Mouse (Mus musculus) intestine, embryonic 15.5 days (tissue): ENCODE data around the gene Aldh1a3. TPM values are rescaled to one million over a fixed set of nuclear protein-coding genes. Genes with fewer than 3 reads are reported as not detected.
A peak's percentile ranks its signal among the peaks of the same experiment; 100 is the strongest.

Experiments used
- ATAC-seq: fragments of 200-750 bp; cut with Nextera tagmentation; 2 replicates; pipeline ENCODE4 v1.8.0; 2017; ENCODE audit warnings: moderate TSS enrichment, moderate library complexity
- H3K27ac ChIP-seq: fragments of 300-500 bp; sonication (generic); 2 replicates; pipeline ENCODE4 v1.5.1; 2015; ENCODE audit warnings: mild to moderate bottlenecking, inconsistent platforms
- H3K27me3 ChIP-seq: fragments of 300-500 bp; sonication (generic); replicated peaks from 2 replicates; pipeline ENCODE4 v1.6.1; 2015; ENCODE audit warnings: inconsistent platforms
- H3K36me3 ChIP-seq: fragments of 300-500 bp; sonication (generic); 2 replicates; pipeline ENCODE4 v1.6.1; 2015; ENCODE audit warnings: inconsistent platforms
- H3K4me1 ChIP-seq: fragments of 300-500 bp; sonication (generic); replicated peaks from 2 replicates; pipeline ENCODE4 v1.6.1; 2015; ENCODE audit warnings: inconsistent platforms
- H3K4me2 ChIP-seq: fragments of 300-500 bp; sonication (generic); replicated peaks from 2 replicates; pipeline ENCODE4 v1.6.1; 2015; ENCODE audit warnings: mild to moderate bottlenecking, inconsistent platforms
- H3K4me3 ChIP-seq: fragments of 300-500 bp; sonication (generic); replicated peaks from 2 replicates; pipeline ENCODE4 v1.5.1; 2015; ENCODE audit warnings: inconsistent platforms
- H3K9ac ChIP-seq: fragments of 300-500 bp; sonication (generic); 2 replicates; pipeline ENCODE4 v1.6.1; 2015; ENCODE audit warnings: inconsistent platforms
- H3K9me3 ChIP-seq: fragments of 300-500 bp; sonication (generic); 2 replicates; pipeline ENCODE4 v1.6.1; 2016; ENCODE audit warnings: inconsistent platforms
- WGBS: fragments of 180-500 bp; shearing (Covaris S2); methylation state at CpG from one replicate; pipeline ENCODE4 v1.1.7; 2015; 5-methylcytosine and 5-hydroxymethylcytosine counted together
- polyA plus RNA-seq: library from polyadenylated mRNA; unstranded; fragments of >200 nt; fragmentation: Nextera tagmentation; extraction: Ambion mirVana; gene quantifications from 2 replicates; pipeline ENCODE4 v1.2.1, GENCODE M21; 2015

Gene Aldh1a3
- 16.9 and 17.6 TPM in 2 replicates for polyA plus RNA-seq

GRCm38 (mm10) chr7:66427437-66428161 lies at the start of gene Aldh1a3:
Gene Aldh1a3 (minus strand): TSS chr7:66427517.
- WGBS, result under 1% methylated on average over 56 of the region's 56 CpGs
- peak within 1 kb of the TSS; percentile 43; the same call in 1 of the 2 replicates for H3K9ac ChIP-seq
- ATAC-seq, result peak; percentile 86
- H3K27me3 ChIP-seq, result peaks cover 38% of the 10 kb centered on the region
- H3K27ac ChIP-seq, result no peak within 1 kb of the TSS
- H3K4me1 ChIP-seq, result peaks cover 11% of the 10 kb centered on the region
- H3K4me2 ChIP-seq, result peak within 1 kb of the TSS; percentile 97
- H3K4me3 ChIP-seq, result peak within 1 kb of the TSS; percentile 48
- no peaks in the 10 kb centered on the region for H3K9me3 ChIP-seq
- H3K36me3 ChIP-seq, result no peaks in the 10 kb centered on the region

DNA sequence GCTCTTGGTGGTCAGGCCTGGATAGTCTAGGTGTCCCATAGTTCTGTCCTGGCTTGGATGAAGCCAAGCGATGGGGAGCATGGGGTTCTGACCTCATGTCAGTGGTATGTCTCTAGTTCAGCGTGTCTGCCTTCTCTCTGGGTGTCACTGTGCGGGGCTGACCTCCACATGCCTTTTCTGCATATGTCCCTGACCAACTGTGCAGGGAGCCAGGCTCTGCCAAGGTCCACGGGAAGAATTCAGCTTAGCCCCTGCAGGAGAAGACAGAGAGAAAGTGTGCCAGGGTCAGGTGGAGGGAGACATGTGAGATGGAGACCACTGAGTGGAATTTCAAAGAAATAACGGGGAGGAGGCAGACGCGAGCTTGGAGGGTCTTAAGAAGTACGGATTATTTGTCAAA lies 49.0 kb upstream of the Aldh1a3 start:
- Histone ChIP-seq H3K4me2 (no peak overlapping the region), H3K9me3 (no peaks in the 10 kb centered on the region), H3K27ac (no peak overlapping the region), H3K27me3 (no peaks in the 10 kb centered on the region), H3K36me3 (no peaks in the 10 kb centered on the region), H3K4me3 (no peak overlapping the region), H3K9ac (no peak overlapping the region), H3K4me1 (no peaks in the 10 kb centered on the region)
- 62% methylated on average over 8 of the region's 8 CpGs for WGBS
- ATAC-seq, result no peak

DNA sequence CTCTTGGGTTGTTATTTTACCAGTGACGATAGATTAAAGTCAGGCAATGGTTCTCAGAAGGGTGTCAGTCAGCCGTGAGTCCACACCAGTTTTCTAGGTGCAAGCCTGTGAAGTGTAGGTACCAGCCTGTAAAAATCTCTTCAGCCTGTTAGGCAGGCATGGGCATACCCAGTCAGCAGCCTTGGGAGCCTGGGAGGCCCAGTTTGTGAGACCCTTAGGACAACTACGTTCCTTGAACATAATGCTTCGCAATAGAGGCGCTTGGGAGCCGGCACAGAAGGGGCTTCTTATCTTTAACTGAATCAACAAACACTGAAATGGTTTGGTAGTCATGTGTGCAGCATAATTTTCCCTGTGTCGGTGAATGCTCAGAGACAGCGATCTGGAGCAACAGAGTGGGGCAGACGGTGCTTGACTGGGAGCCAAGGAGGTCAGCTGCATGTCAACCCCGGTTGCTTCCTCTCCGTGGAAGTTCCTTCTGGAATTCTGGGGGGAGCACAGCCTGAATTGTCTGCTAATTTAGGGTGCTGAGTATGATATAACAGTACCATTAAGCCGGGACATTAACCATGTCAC lies 44.4 kb upstream of the Aldh1a3 start:
- H3K4me1 ChIP-seq, result no peaks in the 10 kb centered on the region
- no peak overlapping the region for H3K27ac ChIP-seq
- H3K36me3 ChIP-seq, result no peaks in the 10 kb centered on the region
- ATAC-seq, result no peak
- no peaks in the 10 kb centered on the region for H3K9me3 ChIP-seq
- no peak overlapping the region for H3K4me2 ChIP-seq
- H3K9ac ChIP-seq, result no peak overlapping the region
- H3K27me3 ChIP-seq, result no peaks in the 10 kb centered on the region
- no peak overlapping the region for H3K4me3 ChIP-seq
- WGBS, result 41% methylated on average over 12 of the region's 12 CpGs

DNA sequence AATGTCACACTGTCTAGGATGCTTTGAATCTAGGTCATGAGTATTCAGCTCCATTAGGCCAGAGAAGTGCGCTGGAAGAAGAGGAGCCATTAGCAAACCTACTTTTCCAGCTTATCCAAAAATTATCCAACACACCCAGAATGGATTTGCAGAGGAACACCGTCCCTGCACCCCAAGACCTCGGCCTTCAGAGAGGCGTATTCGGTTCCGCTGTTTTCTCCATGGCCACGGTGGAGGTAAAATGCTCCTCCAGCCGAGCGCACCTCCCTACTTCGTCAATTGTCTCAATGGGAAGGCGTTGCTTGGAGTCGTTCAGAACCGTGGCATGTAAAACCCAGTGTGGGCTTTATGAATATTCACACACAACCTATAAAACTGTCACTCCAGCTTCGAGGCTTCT lies 39.3 kb upstream of the Aldh1a3 start:
- H3K9ac ChIP-seq, result no peak overlapping the region
- no peaks in the 10 kb centered on the region for H3K27me3 ChIP-seq
- H3K4me1 ChIP-seq, result no peaks in the 10 kb centered on the region
- H3K36me3 ChIP-seq, result no peaks in the 10 kb centered on the region
- no peak overlapping the region for H3K4me2 ChIP-seq
- H3K4me3 ChIP-seq, result no peak overlapping the region
- H3K27ac ChIP-seq, result no peak overlapping the region
- H3K9me3 ChIP-seq, result no peaks in the 10 kb centered on the region
- 94% methylated on average over 14 of the region's 14 CpGs for WGBS
- no peak for ATAC-seq

DNA sequence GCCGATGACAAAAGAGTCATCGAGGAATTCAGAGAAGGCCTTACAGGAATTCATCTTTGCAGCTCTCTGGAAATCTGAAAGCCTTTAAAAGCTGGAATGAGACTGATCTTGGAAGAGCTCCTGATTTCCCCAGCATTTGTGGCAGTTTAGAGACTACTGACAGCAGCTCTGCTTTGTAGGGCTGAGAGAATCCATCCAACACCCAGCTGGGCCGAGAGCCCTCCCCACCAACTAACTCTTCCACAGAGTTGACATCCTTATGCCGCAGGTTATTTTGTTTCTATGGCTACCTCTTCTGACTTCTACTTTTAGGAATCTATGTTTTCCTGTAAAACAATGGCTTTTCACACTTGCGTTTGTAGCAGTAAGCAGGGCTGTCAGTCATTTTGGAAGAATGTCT lies 37.9 kb upstream of the Aldh1a3 start:
- ATAC-seq, result no peak
- Histone ChIP-seq H3K4me1 (no peaks in the 10 kb centered on the region), H3K27ac (no peak overlapping the region), H3K36me3 (no peaks in the 10 kb centered on the region), H3K9me3 (no peaks in the 10 kb centered on the region), H3K27me3 (no peaks in the 10 kb centered on the region), H3K4me3 (no peak overlapping the region), H3K4me2 (no peak overlapping the region), H3K9ac (no peak overlapping the region)
- 81% methylated on average over 5 of the region's 5 CpGs for WGBS

- no peak overlapping the region for H3K27ac ChIP-seq
- WGBS, result 90% methylated on average over 1 of the region's 1 CpGs
- no peak overlapping the region for H3K4me2 ChIP-seq
- ATAC-seq, result no peak
- H3K9ac ChIP-seq, result no peak overlapping the region
- H3K9me3 ChIP-seq, result no peaks in the 10 kb centered on the region
- H3K4me1 ChIP-seq, result no peaks in the 10 kb centered on the region
- H3K4me3 ChIP-seq, result no peak overlapping the region
- H3K36me3 ChIP-seq, result no peaks in the 10 kb centered on the region
- no peaks in the 10 kb centered on the region for H3K27me3 ChIP-seq
Observed at GRCm38 (mm10) chr7:66463081-66463480, 35.8 kb upstream of the Aldh1a3 start.

GRCm38 (mm10) chr7:66451622-66452295 lies 24.4 kb upstream of the Aldh1a3 start:
- no peak overlapping the region for H3K4me2 ChIP-seq
- no peak overlapping the region for H3K27ac ChIP-seq
- no peak for ATAC-seq

DNA sequence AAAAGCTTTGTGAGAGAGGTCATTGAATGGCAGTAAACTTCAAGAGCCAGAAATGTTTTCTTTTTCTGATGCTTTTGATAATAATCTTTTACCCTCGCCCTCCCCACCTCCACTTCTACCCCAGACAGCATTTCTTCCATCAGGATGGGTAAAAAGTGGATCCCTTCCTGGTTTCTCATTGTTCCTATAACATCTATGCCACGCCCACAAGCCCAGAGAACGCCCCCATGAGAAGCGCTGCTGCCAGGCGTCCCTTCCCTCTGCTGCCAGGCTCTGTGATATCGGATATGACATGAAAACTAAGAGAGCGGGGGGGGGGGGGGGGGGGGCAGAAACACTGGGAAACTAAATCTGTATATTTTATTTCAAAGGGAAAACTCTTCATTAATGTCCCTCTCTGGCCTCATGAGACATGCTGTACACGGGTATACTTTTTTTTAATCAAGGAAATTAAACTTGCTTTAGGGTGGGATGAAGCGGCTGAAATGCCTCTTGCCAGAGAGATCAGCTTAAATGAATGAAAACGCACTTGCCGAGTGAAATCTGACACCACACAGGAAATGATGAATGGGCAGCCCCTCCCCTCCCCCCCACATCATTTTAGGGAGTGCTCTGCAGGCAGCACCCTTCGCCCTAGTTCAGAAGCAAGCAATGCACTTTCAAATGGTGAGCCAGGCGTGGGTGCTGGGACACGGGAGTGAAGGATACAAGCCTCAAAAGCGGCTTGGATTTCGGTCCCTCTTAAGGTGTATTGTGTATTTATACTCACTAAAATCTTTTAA lies 22.8 kb upstream of the Aldh1a3 start:
- no peaks in the 10 kb centered on the region for H3K9me3 ChIP-seq
- no peak overlapping the region for H3K27ac ChIP-seq
- ATAC-seq, result peak; percentile 81
- H3K4me1 ChIP-seq, result no peaks in the 10 kb centered on the region
- 10% methylated on average over 16 of the region's 16 CpGs for WGBS
- no peaks in the 10 kb centered on the region for H3K36me3 ChIP-seq
- peak overlapping the region; percentile 57 for H3K4me2 ChIP-seq
- peak overlapping the region; percentile 19 for H3K4me3 ChIP-seq
- no peak overlapping the region for H3K9ac ChIP-seq
- no peaks in the 10 kb centered on the region for H3K27me3 ChIP-seq

More at GRCm38 (mm10) chr7:66451622-66452295, 24.4 kb upstream of the Aldh1a3 start:
- no peaks in the 10 kb centered on the region for H3K36me3 ChIP-seq
- no peaks in the 10 kb centered on the region for H3K27me3 ChIP-seq
- H3K9ac ChIP-seq, result no peak overlapping the region
- 66% methylated on average over 12 of the region's 12 CpGs for WGBS
- H3K4me3 ChIP-seq, result no peak overlapping the region
- H3K9me3 ChIP-seq, result no peaks in the 10 kb centered on the region
- H3K4me1 ChIP-seq, result no peaks in the 10 kb centered on the region

DNA sequence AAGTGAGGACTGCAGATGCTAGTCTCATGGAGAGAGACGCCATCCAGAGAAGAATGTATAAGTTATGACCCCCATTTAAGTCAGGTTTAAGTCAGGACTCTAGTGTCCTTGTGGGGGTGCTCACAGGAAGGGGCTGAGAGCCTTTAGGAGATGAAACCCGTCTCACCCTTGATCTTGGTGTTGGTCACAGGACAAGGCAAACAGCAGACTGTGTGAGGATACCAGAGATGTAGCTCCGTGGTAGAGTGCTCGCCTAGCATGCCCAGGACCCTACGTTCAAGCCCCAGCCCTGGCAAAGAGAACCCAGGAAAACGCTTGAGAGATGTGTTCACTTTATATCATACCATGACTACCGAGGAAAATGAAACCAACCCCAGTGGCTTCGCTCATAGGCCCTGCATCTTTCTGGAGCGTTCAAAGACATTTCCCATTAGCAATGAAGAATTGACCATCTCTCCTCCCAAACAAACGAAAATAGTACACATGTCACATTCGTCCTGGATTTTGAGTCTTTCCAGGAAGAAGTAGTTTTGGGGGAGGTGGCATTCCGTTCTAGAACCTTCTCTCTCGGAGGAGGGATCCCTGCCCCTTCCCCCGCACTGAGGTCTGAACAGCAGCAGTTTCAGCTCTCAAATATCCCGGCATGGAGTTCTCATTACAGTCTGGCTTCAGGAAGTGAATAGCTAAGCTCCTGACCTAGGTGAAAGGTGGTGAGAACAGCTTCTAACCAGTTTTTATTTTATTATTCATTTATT lies 21.6 kb upstream of the Aldh1a3 start:
- no peaks in the 10 kb centered on the region for H3K27me3 ChIP-seq
- WGBS, result 62% methylated on average over 15 of the region's 15 CpGs
- no peak overlapping the region for H3K9ac ChIP-seq
- no peaks in the 10 kb centered on the region for H3K9me3 ChIP-seq
- no peaks in the 10 kb centered on the region for H3K36me3 ChIP-seq
- ATAC-seq, result no peak
- H3K27ac ChIP-seq, result no peak overlapping the region
- 0 out of 2 replicates have a peak, but pooled peaks cover 2% of the 10 kb centered on the region for H3K4me1 ChIP-seq
- H3K4me2 ChIP-seq, result no peak overlapping the region
- H3K4me3 ChIP-seq, result no peak overlapping the region

DNA sequence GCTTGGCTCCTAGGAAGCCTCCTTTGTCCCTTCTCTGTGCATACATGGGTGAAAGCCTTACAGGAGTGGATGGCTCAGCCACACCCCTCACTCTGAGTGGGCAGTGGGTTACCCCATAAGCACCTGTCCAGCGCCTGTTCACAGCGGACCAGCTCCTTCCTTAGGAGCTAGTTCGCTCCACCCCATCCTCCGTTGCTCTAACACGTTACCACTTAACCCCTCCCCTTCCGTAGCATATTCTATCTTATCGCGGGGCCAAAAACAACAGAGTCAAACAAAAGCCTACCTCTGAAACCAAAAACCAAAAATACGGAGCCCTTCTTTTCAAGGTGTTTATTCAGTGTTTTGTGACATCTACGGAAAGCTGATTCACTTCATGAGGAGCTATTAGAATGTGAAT lies 21.0 kb upstream of the Aldh1a3 start:
- Histone ChIP-seq H3K27ac (no peak overlapping the region), H3K4me3 (no peak overlapping the region), H3K4me1 (peaks cover 4% of the 10 kb centered on the region; the same call in 1 of the 2 replicates), H3K4me2 (no peak overlapping the region), H3K9me3 (no peaks in the 10 kb centered on the region), H3K36me3 (no peaks in the 10 kb centered on the region), H3K9ac (no peak overlapping the region), H3K27me3 (no peaks in the 10 kb centered on the region)
- 53% methylated on average over 10 of the region's 10 CpGs for WGBS
- no peak for ATAC-seq

DNA sequence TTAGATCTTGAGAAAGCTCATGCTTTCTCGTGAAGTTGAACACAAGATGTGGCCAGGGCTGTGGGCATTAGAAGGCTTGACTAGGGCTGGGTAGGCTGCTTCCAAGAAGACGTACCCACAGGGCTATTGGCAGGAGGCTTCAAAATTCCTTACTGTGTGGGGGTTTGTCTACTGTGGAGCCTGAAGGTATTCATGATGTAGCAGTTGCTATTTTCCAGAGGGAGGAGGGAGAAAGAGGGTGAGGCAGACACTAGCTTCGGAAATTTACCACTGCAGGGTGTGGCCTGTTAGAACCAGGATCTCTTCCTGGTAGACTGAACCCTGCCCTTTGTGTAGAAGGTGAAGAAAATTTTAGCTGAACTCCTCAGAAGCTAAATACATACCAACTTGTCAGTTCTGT lies 19.5 kb upstream of the Aldh1a3 start:
- H3K4me3 ChIP-seq, result no peak overlapping the region
- no peak overlapping the region for H3K9ac ChIP-seq
- ATAC-seq, result peak; percentile 56; the same call in 1 of the 2 replicates
- H3K27me3 ChIP-seq, result no peaks in the 10 kb centered on the region
- WGBS, result 74% methylated on average over 3 of the region's 3 CpGs
- no peaks in the 10 kb centered on the region for H3K9me3 ChIP-seq
- H3K4me2 ChIP-seq, result no peak overlapping the region
- H3K36me3 ChIP-seq, result no peaks in the 10 kb centered on the region
- peaks cover 8% of the 10 kb centered on the region; the same call in 1 of the 2 replicates for H3K4me1 ChIP-seq
- H3K27ac ChIP-seq, result no peak overlapping the region
